Mouse (Mus musculus) ES-Bruce4 (cell line): ENCODE measurements around the gene Myo18b. TPM values are rescaled to one million over a fixed set of nuclear protein-coding genes. Genes with fewer than 3 reads are reported as not detected.

Experiments
- H3K27ac ChIP-seq: 2 replicates; pipeline ENCODE4 v1.5.1; 2012; ENCODE audit warnings: low read length, inconsistent platforms; ENCODE audit not compliant: insufficient read depth
- H3K27me3 ChIP-seq: 2 replicates; pipeline ENCODE4 v1.6.1; 2012; ENCODE audit warnings: mild to moderate bottlenecking, low read length, inconsistent platforms; ENCODE audit not compliant: control insufficient read depth, poor library complexity, insufficient read depth, severe bottlenecking
- H3K36me3 ChIP-seq: 2 replicates; pipeline ENCODE4 v1.6.1; 2012; ENCODE audit warnings: inconsistent platforms, mild to moderate bottlenecking, low read length, moderate library complexity; ENCODE audit not compliant: control insufficient read depth, poor library complexity, insufficient read depth, severe bottlenecking
- H3K4me1 ChIP-seq: one replicate; pipeline ENCODE4 v1.8.1; 2011; ENCODE audit warnings: low read length; ENCODE audit not compliant: control insufficient read depth, insufficient read depth
- H3K4me3 ChIP-seq: 2 replicates; pipeline ENCODE4 v1.5.1; 2011; ENCODE audit warnings: low read depth, mild to moderate bottlenecking, low read length
- H3K9ac ChIP-seq: 2 replicates; pipeline ENCODE4 v1.6.1; 2012; ENCODE audit warnings: low read depth, mild to moderate bottlenecking, inconsistent platforms; ENCODE audit not compliant: poor library complexity, severe bottlenecking
- H3K9me3 ChIP-seq: replicated peaks from 2 replicates; pipeline ENCODE4 v1.6.1; 2012; ENCODE audit warnings: mild to moderate bottlenecking, low read length, inconsistent platforms; ENCODE audit not compliant: control insufficient read depth, poor library complexity, insufficient read depth, severe bottlenecking
- CTCF ChIP-seq: IDR thresholded peaks from one replicate; pipeline ENCODE4 v1.8.1; 2011; ENCODE audit warnings: low read depth, low read length
- EP300 ChIP-seq: IDR thresholded peaks from 2 replicates; pipeline ENCODE4 v1.6.1; 2011; ENCODE audit warnings: low read depth, low read length; ENCODE audit not compliant: insufficient read depth
- POLR2A ChIP-seq: IDR thresholded peaks from one replicate; pipeline ENCODE4 v1.8.1; 2011; ENCODE audit warnings: low read length; ENCODE audit not compliant: insufficient read depth
- polyA plus RNA-seq: library from polyadenylated mRNA; stranded (reverse); fragments of >200 nt; gene quantifications from 2 replicates; pipeline ENCODE4 v1.2.4, GENCODE M21; 2011; ENCODE audit warnings: low read depth; ENCODE audit not compliant: missing spikeins, insufficient read depth, insufficient read length

The Myo18b gene
- polyA plus RNA-seq, 1 experiment = 0.69 TPM

DNA sequence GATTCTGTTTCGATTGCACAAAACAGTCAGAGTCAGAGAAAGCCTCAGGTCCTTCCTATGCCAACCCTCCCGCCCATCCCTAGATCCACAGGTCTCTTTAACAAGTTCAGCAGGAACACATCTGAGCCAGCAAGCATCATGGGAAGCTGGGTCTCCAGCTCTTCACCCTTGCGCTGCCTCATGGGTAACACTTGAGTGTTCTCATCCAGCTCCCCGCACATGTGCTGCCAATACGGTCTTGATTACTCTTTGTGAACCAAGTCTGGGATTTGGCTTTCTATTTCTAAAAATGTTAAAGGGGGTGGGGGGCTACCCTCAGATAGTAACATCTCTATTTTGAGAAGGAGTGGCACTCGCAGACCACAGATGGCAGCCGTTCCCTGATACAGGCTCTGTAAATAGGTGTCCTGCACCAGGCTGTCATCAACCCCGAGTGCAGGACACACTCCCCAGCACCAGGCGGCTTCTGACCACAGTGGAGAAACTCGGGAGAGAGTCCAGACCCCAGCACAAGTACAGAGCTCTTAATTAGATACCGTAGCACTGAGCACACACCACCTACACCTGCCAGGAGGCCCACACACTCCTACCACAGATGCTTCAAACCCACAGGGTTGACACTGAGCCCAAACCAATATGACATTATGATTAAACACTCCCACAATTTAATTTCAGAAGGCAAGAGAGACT lies 36.9 kb upstream of the Myo18b start:
- Histone ChIP-seq H3K9me3 (no peaks in the 10 kb centered on the region), H3K27me3 (no peaks in the 10 kb centered on the region), H3K36me3 (no peaks in the 10 kb centered on the region), H3K4me3 (no peak overlapping the region), H3K27ac (no peak overlapping the region), H3K9ac (no peak overlapping the region), H3K4me1 (no peaks in the 10 kb centered on the region)
- TF ChIP-seq EP300 (no peak), POLR2A (no peak), CTCF (no peak)

DNA sequence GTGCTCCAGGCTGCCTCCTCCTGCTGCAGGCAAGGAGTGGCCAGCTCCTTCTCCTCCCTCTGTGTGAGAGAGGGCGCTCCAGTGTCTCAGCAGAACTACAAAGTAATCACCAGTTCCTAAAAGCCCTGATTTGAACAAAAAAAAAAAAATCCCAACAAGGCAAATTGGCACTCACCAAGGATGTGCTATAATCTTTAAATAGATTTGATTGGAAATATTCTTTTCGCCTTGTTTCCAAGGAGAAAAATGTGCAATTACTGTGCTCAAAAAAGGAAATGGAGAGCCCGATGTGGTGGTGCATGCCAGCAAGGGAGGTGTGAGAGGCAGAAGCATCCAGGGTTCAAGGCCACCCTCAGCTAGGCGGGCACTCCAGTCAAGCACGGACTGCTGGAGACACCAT lies 35.7 kb upstream of the Myo18b start:
- Histone ChIP-seq H3K4me1 (no peaks in the 10 kb centered on the region), H3K27ac (no peak overlapping the region), H3K27me3 (no peaks in the 10 kb centered on the region), H3K9me3 (no peaks in the 10 kb centered on the region), H3K4me3 (no peak overlapping the region), H3K36me3 (no peaks in the 10 kb centered on the region), H3K9ac (no peak overlapping the region)
- TF ChIP-seq POLR2A (no peak), CTCF (no peak), EP300 (no peak)

DNA sequence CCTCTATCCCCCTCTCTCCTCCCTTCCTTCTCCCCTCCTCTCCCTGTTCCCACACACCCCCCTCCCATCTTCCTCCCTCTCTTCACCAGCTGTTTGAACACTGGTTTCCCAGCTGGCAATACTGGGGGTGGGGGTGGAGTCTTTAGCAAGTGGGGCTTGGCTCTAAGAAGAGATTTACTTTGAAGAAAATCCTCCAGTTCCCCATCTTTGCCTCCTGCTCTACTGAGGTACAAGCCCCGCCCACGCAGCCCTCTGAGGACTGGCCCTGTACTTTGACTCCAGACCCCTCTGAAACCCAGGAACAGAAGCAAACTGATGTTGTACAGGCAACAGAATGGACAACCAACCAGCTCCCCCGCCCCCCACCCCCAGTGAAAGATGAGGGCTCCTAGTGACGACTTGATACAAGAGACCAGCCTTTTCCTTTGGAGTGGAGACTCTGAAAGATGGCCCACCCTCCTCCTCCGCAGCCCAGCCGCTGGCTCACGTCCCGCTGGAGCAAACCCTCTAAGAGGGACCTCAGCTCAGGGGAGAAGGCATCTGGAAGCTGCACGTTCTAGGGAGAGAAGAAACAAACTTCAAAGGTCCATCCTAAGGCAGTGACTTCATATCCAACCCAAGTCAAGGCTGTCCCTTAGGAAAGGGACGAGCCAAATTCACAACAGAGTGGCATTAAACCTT lies 32.2 kb upstream of the Myo18b start:
- no peaks in the 10 kb centered on the region for H3K27me3 ChIP-seq
- H3K9ac ChIP-seq = no peak overlapping the region
- TF ChIP-seq CTCF (no peak), EP300 (no peak), POLR2A (no peak)
- H3K9me3 ChIP-seq = no peaks in the 10 kb centered on the region
- H3K27ac ChIP-seq = no peak overlapping the region
- H3K4me3 ChIP-seq = no peak overlapping the region
- H3K36me3 ChIP-seq = no peaks in the 10 kb centered on the region
- no peaks in the 10 kb centered on the region for H3K4me1 ChIP-seq

DNA sequence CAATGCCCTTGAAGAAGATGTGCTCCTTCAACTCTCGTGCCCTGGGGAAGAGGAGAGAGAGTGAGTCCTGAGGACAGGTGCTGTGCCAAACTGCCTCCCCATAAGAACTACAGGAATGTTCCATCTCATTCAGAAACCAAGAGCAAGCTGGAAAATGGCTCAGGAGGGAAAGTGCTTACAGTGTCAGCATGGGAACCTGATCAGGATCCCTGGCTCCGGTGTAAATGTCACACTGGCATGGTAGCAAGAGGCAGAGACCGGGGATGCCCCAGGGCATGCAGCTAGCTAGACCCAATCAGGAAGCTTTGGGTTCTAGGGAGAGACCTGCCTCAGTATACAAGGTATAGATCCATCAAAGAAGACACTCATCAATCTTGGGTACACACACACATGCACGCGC lies 29.3 kb upstream of the Myo18b start:
- Histone ChIP-seq H3K9ac (no peak overlapping the region), H3K4me3 (no peak overlapping the region), H3K4me1 (no peaks in the 10 kb centered on the region), H3K27me3 (no peaks in the 10 kb centered on the region), H3K27ac (no peak overlapping the region), H3K36me3 (no peaks in the 10 kb centered on the region), H3K9me3 (no peaks in the 10 kb centered on the region)
- TF ChIP-seq EP300 = no peak
- TF ChIP-seq POLR2A = no peak
- TF ChIP-seq CTCF = no peak

DNA sequence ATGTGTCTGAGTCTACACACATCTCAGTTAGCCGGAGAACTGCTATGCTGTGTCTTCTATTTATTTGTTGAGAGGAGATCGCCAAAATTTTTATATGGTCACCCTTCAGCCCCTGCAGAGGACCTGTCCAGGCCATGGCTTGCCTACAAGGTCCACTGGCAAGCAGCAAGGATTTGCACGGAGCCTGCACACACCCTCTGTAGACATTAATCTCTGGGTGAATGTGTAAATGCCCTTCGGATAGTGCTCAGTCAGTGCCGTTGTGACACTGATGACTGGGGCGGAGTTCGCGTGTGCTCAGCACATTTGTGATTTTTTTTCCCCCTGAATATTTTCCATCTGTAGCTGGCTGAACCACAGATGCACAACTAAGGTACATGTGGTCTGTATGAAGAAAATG lies 28.6 kb upstream of the Myo18b start:
- Histone ChIP-seq H3K27ac (no peak overlapping the region), H3K9ac (no peak overlapping the region), H3K9me3 (no peaks in the 10 kb centered on the region), H3K36me3 (no peaks in the 10 kb centered on the region), H3K4me3 (no peak overlapping the region), H3K4me1 (no peaks in the 10 kb centered on the region), H3K27me3 (no peaks in the 10 kb centered on the region)
- TF ChIP-seq EP300 (no peak), CTCF (no peak), POLR2A (no peak)

DNA sequence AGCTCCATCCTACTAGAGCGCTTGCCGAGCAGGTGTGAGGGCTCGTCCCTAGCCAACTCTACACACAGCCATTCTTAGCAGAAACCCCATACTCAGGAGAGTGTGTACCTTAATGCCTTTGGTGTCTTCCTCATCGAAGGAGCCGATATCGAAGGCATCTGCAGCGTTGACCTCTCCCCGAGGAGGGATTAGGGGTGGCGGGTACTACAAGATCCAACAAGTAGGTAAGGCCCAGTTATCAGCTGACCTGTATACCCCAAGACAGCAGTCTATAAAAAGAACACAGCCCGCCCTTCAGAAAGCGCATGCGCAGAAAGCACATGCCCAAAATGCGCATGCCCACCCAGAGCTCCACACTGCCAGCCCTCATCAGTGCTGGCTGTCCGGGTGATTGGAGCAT lies 27.7 kb upstream of the Myo18b start:
- no peaks in the 10 kb centered on the region for H3K27me3 ChIP-seq
- no peak overlapping the region for H3K4me3 ChIP-seq
- no peak for TF ChIP-seq POLR2A
- no peak for TF ChIP-seq CTCF
- TF ChIP-seq EP300 = no peak
- H3K4me1 ChIP-seq = no peaks in the 10 kb centered on the region
- H3K9ac ChIP-seq = no peak overlapping the region
- no peak overlapping the region for H3K27ac ChIP-seq
- no peaks in the 10 kb centered on the region for H3K9me3 ChIP-seq
- no peaks in the 10 kb centered on the region for H3K36me3 ChIP-seq
